In genomic region chr1:63446047-63446704, GRCm38 (mm10) we compare ENCODE assay signal across 7 mouse cellular contexts. TPM values are rescaled to one million over a fixed set of nuclear protein-coding genes. Genes with fewer than 3 reads are reported as not detected.
DNase-seq lines count a peak whose midpoint lies in the region; ATAC-seq and TF ChIP-seq lines count a peak whose summit lies in the region.

No protein-coding gene starts in this region.

- DNase-seq in lung, postnatal 10 days: no peak
- DNase-seq in brain, embryonic 14.5 days (ENCODE audit: low read depth): peak; percentile 56
- DNase-seq in hindbrain, postnatal 0 days (ENCODE audit: low spot score): peak; percentile 33
- peak; percentile 92 for DNase-seq in midbrain, embryonic 11.5 days (ENCODE audit: low spot score, missing footprints)
- DNase-seq in adipocyte (ENCODE audit: low spot score): no peak

- H3K9me3 ChIP-seq in lung, embryonic 15.5 days: no peaks in the 10 kb centered on the region
- H3K9me3 ChIP-seq in embryonic facial prominence, embryonic 15.5 days (replicated peaks): no peaks in the 10 kb centered on the region
- no peaks in the 10 kb centered on the region for H3K9me3 ChIP-seq in hindbrain, postnatal 0 days (ENCODE audit: low read length)
- no peaks in the 10 kb centered on the region for H3K9me3 ChIP-seq in midbrain, embryonic 11.5 days (ENCODE audit: control insufficient read depth, low read length)

- no peak for TF ChIP-seq CTCF in brain, embryonic 14.5 days (IDR thresholded peaks at IDR 0.05; ENCODE audit: borderline replicate concordance, extremely low read depth, insufficient read depth, insufficient read length)
- TF ChIP-seq CTCF in hindbrain, postnatal 0 days (IDR thresholded peaks at IDR 0.05; ENCODE audit: low read depth): 0 out of 2 replicates have a peak, but pooled peaks have one; percentile 2

- no peaks in the 10 kb centered on the region for H3K36me3 ChIP-seq in lung, embryonic 15.5 days
- H3K36me3 ChIP-seq in embryonic facial prominence, embryonic 15.5 days: no peaks in the 10 kb centered on the region
- no peaks in the 10 kb centered on the region for H3K36me3 ChIP-seq in hindbrain, postnatal 0 days (ENCODE audit: insufficient read depth, low read length)
- H3K36me3 ChIP-seq in midbrain, embryonic 11.5 days (ENCODE audit: control insufficient read depth, insufficient read depth, low read length): no peaks in the 10 kb centered on the region

- peaks cover 26% of the 10 kb centered on the region for H3K27me3 ChIP-seq in lung, embryonic 15.5 days
- peaks cover 17% of the 10 kb centered on the region for H3K27me3 ChIP-seq in embryonic facial prominence, embryonic 15.5 days
- H3K27me3 ChIP-seq in hindbrain, postnatal 0 days (ENCODE audit: insufficient read depth, low read length): no peaks in the 10 kb centered on the region
- H3K27me3 ChIP-seq in midbrain, embryonic 11.5 days (ENCODE audit: control insufficient read depth, insufficient read depth, low read length): no peaks in the 10 kb centered on the region; the same call in 1 of the 2 replicates

- 0 out of 2 replicates have a peak, but pooled peaks cover 10% of the 10 kb centered on the region for H3K4me1 ChIP-seq in lung, embryonic 15.5 days
- H3K4me1 ChIP-seq in embryonic facial prominence, embryonic 15.5 days: peaks cover 9% of the 10 kb centered on the region; the same call in 1 of the 2 replicates
- no peaks in the 10 kb centered on the region for H3K4me1 ChIP-seq in hindbrain, postnatal 0 days (ENCODE audit: insufficient read depth, low read length)
- peaks cover 3% of the 10 kb centered on the region; the same call in 1 of the 2 replicates for H3K4me1 ChIP-seq in midbrain, embryonic 11.5 days (ENCODE audit: control insufficient read depth, insufficient read depth, low read length)

- peak overlapping the region; percentile 97 for H3K4me2 ChIP-seq in lung, embryonic 15.5 days
- H3K4me2 ChIP-seq in embryonic facial prominence, embryonic 15.5 days (replicated peaks): peak overlapping the region; percentile 99
- peak overlapping the region; percentile 82 for H3K4me2 ChIP-seq in hindbrain, postnatal 0 days (ENCODE audit: low read depth, low read length)
- peak overlapping the region; percentile 97 for H3K4me2 ChIP-seq in midbrain, embryonic 11.5 days

- peak overlapping the region; percentile 29 for H3K9ac ChIP-seq in lung, embryonic 15.5 days
- peak overlapping the region; percentile 48 for H3K9ac ChIP-seq in embryonic facial prominence, embryonic 15.5 days
- peak overlapping the region; percentile 90 for H3K9ac ChIP-seq in hindbrain, postnatal 0 days (replicated peaks; ENCODE audit: low read length)
- H3K9ac ChIP-seq in midbrain, embryonic 11.5 days (ENCODE audit: low read length): peak overlapping the region; percentile 91

- 1% methylated on average over 55 of the region's 68 CpGs for WGBS in lung, embryonic 15.5 days
- WGBS in embryonic facial prominence, embryonic 15.5 days: 1% methylated on average over 27 of the region's 68 CpGs
- under 1% methylated on average over 52 of the region's 68 CpGs for WGBS in hindbrain, postnatal 0 days
- under 1% methylated on average over 52 of the region's 68 CpGs for WGBS in midbrain, embryonic 11.5 days

- ATAC-seq in lung, embryonic 15.5 days (ENCODE audit: borderline replicate concordance, extremely low read depth, low FRiP score, low TSS enrichment): peak; percentile 27; the same call in 1 of the 2 replicates
- peak; percentile 60 for ATAC-seq in embryonic facial prominence, embryonic 15.5 days (ENCODE audit: insufficient number of reproducible peaks, low FRiP score, low TSS enrichment, low read depth)
- peak; percentile 81 for ATAC-seq in hindbrain, postnatal 0 days
- peak; percentile 84 for ATAC-seq in midbrain, embryonic 11.5 days (ENCODE audit: low FRiP score)

- H3K27ac ChIP-seq in lung, embryonic 15.5 days: no peak overlapping the region
- H3K27ac ChIP-seq in embryonic facial prominence, embryonic 15.5 days (replicated peaks): no peak overlapping the region
- H3K27ac ChIP-seq in hindbrain, postnatal 0 days: peak overlapping the region; percentile 78
- peak overlapping the region; percentile 44 for H3K27ac ChIP-seq in midbrain, embryonic 11.5 days (ENCODE audit: low read depth, low read length)

- H3K4me3 ChIP-seq in lung, embryonic 15.5 days: peak overlapping the region; percentile 57
- H3K4me3 ChIP-seq in embryonic facial prominence, embryonic 15.5 days (replicated peaks): peak overlapping the region; percentile 64
- H3K4me3 ChIP-seq in hindbrain, postnatal 0 days (ENCODE audit: low read length): peak overlapping the region; percentile 88
- peak overlapping the region; percentile 85 for H3K4me3 ChIP-seq in midbrain, embryonic 11.5 days (ENCODE audit: low read depth, low read length)

- TF ChIP-seq POLR2A in brain, embryonic 14.5 days (IDR thresholded peaks at IDR 0.05; ENCODE audit: borderline replicate concordance, extremely low read depth, insufficient read depth, insufficient read length, poor library complexity, severe bottlenecking): no peak

RNA-seq across cellular contexts. Expression of gene Adam23, which starts 0.5 kb away (rescaled TPM):
- polyA plus RNA-seq in lung, embryonic 15.5 days (2015; fragmentation: Nextera tagmentation; extraction: Ambion mirVana): 0.69 and 0.77 TPM in 2 replicates
- polyA plus RNA-seq in brain, embryonic 14.5 days (2012; rRNA removed): 23.6 and 29.4 TPM in 2 replicates
- 3.5 and 4.5 TPM in 2 replicates for polyA plus RNA-seq in embryonic facial prominence, embryonic 15.5 days (2015; fragmentation: Nextera tagmentation; extraction: Ambion mirVana)
- total RNA-seq in hindbrain, postnatal 0 days (2014; rRNA removed): 46.5 and 62.1 TPM in 2 replicates
- polyA plus RNA-seq in hindbrain, postnatal 0 days (2015; fragmentation: Nextera tagmentation; extraction: Ambion mirVana): 19.2 and 19.9 TPM in 2 replicates
- 8.0 and 9.1 TPM in 2 replicates for polyA plus RNA-seq in midbrain, embryonic 11.5 days (2014; fragmentation: Nextera tagmentation; extraction: Ambion mirVana)

Comparison
In these comparisons a context has a peak if more than half of its experiments do, and no peak if none do; other contexts are left out.
1. ATAC-seq: peak in every context shown above with its lines; median percentile 84 in midbrain, embryonic 11.5 days; 81 in hindbrain, postnatal 0 days; 60 in embryonic facial prominence, embryonic 15.5 days; 27 in lung, embryonic 15.5 days.
2. H3K27ac ChIP-seq: peak in hindbrain, postnatal 0 days (single experiment) and midbrain, embryonic 11.5 days (single experiment); none in lung, embryonic 15.5 days (single experiment) and embryonic facial prominence, embryonic 15.5 days (single experiment).
3. H3K9ac ChIP-seq: peak in every context shown above with its lines; median percentile 91 in midbrain, embryonic 11.5 days; 90 in hindbrain, postnatal 0 days; 48 in embryonic facial prominence, embryonic 15.5 days; 29 in lung, embryonic 15.5 days.
4. DNase-seq: peak in brain, embryonic 14.5 days (single experiment), hindbrain, postnatal 0 days (single experiment) and midbrain, embryonic 11.5 days (single experiment); none in lung, postnatal 10 days (single experiment) and adipocyte (single experiment).
5. Peak in every context shown above with its lines, with median percentiles within 50 percentile points of each other: H3K4me2 ChIP-seq and H3K4me3 ChIP-seq.